Mouse (Mus musculus): ENCODE measurements around the gene Foxn3.
A peak's percentile ranks its signal among the peaks of the same experiment; 100 is the strongest.

Foxn3 gene

GRCm38 (mm10) chr12:99356660-99357059 is 206.7 kb downstream of the Foxn3 start:
- DNase-seq (ENCODE audit: extremely low read depth, low read depth) = no peak

- DNase-seq (ENCODE audit: extremely low read depth, low read depth) = no peak
Measured at GRCm38 (mm10) chr12:99353692-99354091, 209.7 kb downstream of the Foxn3 start.

- no peak for DNase-seq (ENCODE audit: extremely low read depth, low read depth)
Measured at GRCm38 (mm10) chr12:99352583-99352982, 210.8 kb downstream of the Foxn3 start.

GRCm38 (mm10) chr12:99352136-99352535 is 211.2 kb downstream of the Foxn3 start:
- DNase-seq (ENCODE audit: extremely low read depth, low read depth) = no peak

GRCm38 (mm10) chr12:99351731-99352130 is 211.7 kb downstream of the Foxn3 start:
- no peak for DNase-seq (ENCODE audit: extremely low read depth, low read depth)

GRCm38 (mm10) chr12:99349650-99349997 is 213.8 kb downstream of the Foxn3 start:
- peak; percentile 60 for DNase-seq (ENCODE audit: extremely low read depth, low read depth)

- no peak for DNase-seq (ENCODE audit: extremely low read depth, low read depth)
Measured at GRCm38 (mm10) chr12:99348940-99349649, 214.3 kb downstream of the Foxn3 start.

- DNase-seq (ENCODE audit: extremely low read depth, low read depth) = no peak
Measured at GRCm38 (mm10) chr12:99347512-99347911, 215.9 kb downstream of the Foxn3 start.

GRCm38 (mm10) chr12:99346982-99347381 is 216.4 kb downstream of the Foxn3 start:
- no peak for DNase-seq (ENCODE audit: extremely low read depth, low read depth)

- DNase-seq (ENCODE audit: extremely low read depth, low read depth) = no peak
Measured at GRCm38 (mm10) chr12:99345323-99345722, 218.1 kb downstream of the Foxn3 start.

- DNase-seq (ENCODE audit: extremely low read depth, low read depth) = no peak
Measured at GRCm38 (mm10) chr12:99343378-99343777, 220.0 kb downstream of the Foxn3 start.

- no peak for DNase-seq (ENCODE audit: extremely low read depth, low read depth)
Measured at GRCm38 (mm10) chr12:99342160-99342559, 221.2 kb downstream of the Foxn3 start.

- DNase-seq (ENCODE audit: extremely low read depth, low read depth) = no peak
Measured at GRCm38 (mm10) chr12:99341751-99342150, 221.6 kb downstream of the Foxn3 start.

GRCm38 (mm10) chr12:99340418-99341182 is 222.8 kb downstream of the Foxn3 start:
- DNase-seq (ENCODE audit: extremely low read depth, low read depth) = no peak

- no peak for DNase-seq (ENCODE audit: extremely low read depth, low read depth)
Measured at GRCm38 (mm10) chr12:99339640-99340325, 223.6 kb downstream of the Foxn3 start.

GRCm38 (mm10) chr12:99338754-99339153 is 224.6 kb downstream of the Foxn3 start:
- DNase-seq (ENCODE audit: extremely low read depth, low read depth) = no peak

- no peak for DNase-seq (ENCODE audit: extremely low read depth, low read depth)
Measured at GRCm38 (mm10) chr12:99337171-99337435, 226.3 kb downstream of the Foxn3 start.

- no peak for DNase-seq (ENCODE audit: extremely low read depth, low read depth)
Measured at GRCm38 (mm10) chr12:99336349-99337170, 226.8 kb downstream of the Foxn3 start.

GRCm38 (mm10) chr12:99335628-99336027 is 227.8 kb downstream of the Foxn3 start:
- no peak for DNase-seq (ENCODE audit: extremely low read depth, low read depth)

GRCm38 (mm10) chr12:99334026-99334425 is 229.4 kb downstream of the Foxn3 start:
- no peak for DNase-seq (ENCODE audit: extremely low read depth, low read depth)

GRCm38 (mm10) chr12:99333304-99333968 is 229.9 kb downstream of the Foxn3 start:
- no peak for DNase-seq (ENCODE audit: extremely low read depth, low read depth)

Measured in MEL-GATA-1-ER (cell line).